Mouse (Mus musculus): ENCODE measurements around the gene B4galnt2.

DNA sequence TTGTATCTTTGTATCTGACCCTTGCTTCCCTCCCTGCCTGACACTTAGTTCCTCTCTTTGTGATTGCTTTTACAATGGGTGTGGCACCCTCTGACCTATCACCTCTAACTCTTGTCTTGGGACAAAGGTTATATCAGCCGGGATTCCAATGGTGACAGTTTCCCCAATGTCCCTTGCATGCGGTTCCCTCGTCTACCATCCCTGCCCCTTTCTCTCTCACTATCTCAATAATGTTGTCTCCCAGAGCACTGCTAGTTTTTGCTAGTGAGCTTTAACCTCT is 87.6 kb downstream of the B4galnt2 start:
- TF ChIP-seq CTCF (IDR thresholded peaks at IDR 0.05; ENCODE audit: borderline replicate concordance, extremely low read depth, insufficient read depth, insufficient read length) (no peak), POLR2A (IDR thresholded peaks at IDR 0.05; ENCODE audit: borderline replicate concordance, extremely low read depth, insufficient read depth, insufficient read length, poor library complexity, severe bottlenecking) (no peak)
